Mouse (Mus musculus) natural killer cell, adult 2 months (primary cell): Measurements from ENCODE around the gene Adam21.
"Not testable (repeated sequence)": the region's sequence is repeated elsewhere in the genome, so short reads cannot be mapped to it uniquely, and the experiment has no call there.

Experiments used
- DNase-seq, 2 experiments: peaks; one replicate each; pipeline ENCODE4 v3.0.0; 2022; ENCODE audit warnings: low spot score in 2 of 2

Adam21 gene

DNA sequence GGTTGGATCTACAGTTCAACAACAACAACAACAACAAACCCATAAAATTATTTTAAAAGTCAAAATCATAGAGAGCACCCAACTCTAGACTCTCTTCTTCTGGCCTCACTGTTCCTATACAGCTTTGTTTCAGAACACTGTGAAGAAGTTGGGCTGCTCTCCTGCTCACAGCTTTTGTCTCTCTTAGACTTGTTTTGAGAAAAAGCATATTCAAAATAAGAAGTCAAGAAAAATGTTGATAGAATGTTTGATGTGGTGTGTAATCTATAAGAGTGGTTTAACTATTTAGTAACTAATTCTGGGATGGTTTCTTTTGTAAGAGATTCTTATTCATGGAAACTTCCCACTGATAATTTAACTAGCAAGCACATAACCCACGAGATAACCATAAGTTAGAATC is at the start of gene Adam21:
TSS of gene Adam21 (minus strand) at position 101 of the 400 bp plus-strand sequence.
- DNase-seq = no peak

- DNase-seq = no peak
Observed at GRCm38 (mm10) chr12:81616980-81617379, 48.7 kb upstream of the Adam21 start.

DNA sequence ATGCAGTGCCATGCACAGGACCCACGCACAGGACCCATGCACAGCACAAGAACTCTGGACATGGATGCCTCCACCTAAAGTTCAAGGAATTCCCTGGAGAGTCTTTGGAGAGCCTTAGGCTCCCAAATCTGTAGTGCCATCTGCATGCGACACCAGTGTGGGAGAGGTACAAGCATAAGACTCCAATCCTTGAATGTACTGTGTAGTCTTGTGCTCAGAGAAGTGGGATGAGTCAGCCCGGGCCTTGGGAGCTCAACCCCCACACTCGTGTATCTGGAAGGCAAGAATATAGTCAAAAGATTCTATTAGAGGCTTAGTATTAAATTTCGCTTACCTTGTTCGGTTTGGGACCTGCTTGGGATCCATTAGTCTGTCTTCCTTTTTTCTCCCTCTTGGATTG is 47.5 kb upstream of the Adam21 start:
- no peak for DNase-seq

GRCm38 (mm10) chr12:81609445-81609844 is 41.2 kb upstream of the Adam21 start:
- no peak for DNase-seq

- no peak for DNase-seq
Observed at GRCm38 (mm10) chr12:81604995-81605784, 36.9 kb upstream of the Adam21 start.

GRCm38 (mm10) chr12:81596547-81597262 is 28.4 kb upstream of the Adam21 start:
- no peak for DNase-seq

DNA sequence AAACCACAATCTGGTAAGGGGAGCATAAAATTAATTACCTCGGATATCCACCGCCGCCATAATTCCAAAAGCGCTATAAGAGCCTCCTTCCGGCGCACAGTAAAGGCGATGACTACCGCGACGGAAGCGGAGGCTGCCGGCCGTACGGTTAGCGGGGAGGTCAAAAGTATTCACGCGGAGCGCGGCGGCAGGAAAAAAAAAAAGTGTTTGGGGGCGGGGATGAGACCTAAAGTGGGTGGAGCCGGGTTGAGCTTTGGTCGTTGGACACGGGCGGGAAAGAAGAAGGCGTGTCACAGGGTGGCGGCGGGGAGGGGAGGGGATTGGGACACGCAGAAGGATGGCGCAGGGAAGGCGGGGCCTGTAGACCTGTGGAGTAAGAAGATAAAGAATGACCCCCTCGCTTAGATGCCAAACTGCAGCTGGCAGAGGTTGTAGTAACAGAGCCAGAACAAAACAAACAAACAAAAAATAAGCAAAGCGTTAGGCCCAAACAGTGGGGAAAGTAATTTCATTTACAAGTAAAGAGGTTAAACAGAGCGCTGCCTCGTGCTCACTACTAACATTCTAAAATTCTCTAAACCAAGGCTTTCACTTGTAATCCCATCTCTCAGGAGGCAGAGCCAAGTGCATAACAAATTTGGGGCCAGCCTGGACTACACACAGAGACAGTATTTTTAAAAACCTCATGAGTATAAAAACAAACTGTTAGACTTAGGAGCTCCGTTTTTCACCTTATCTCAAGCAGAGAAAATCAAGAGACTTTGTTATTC is 26.8 kb upstream of the Adam21 start, which contains the start of gene Med6:
TSS of gene Med6 (minus strand) at position 107 of the 770 bp plus-strand sequence.
- DNase-seq = peak; percentile 91 to 92

GRCm38 (mm10) chr12:81567931-81568330 is 343 bp downstream of the Adam21 start:
- no peak for DNase-seq

DNA sequence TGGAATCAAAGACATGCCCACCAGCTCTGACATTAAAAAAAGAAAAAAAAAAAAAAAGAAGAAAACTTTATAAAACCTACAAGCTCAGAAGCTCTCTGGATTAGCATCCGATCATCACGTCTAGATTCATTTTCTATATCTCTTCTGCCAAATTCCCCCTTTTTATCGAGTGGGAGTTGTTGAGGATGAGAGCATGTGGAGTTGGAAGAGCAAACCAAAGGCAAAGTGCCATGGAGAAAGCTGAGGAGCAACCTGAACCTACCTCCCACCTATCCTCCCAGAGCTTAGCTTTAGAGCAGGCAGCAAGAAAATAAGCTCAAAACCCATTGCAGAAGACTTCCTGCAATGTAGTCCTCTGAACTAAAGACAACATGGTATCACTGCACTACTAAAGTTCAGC is 4.1 kb downstream of the Adam21 start:
- DNase-seq = no peak

GRCm38 (mm10) chr12:81549286-81549685 is 19.0 kb downstream of the Adam21 start:
- no peak for DNase-seq

GRCm38 (mm10) chr12:81547163-81547562 is 21.1 kb downstream of the Adam21 start:
- no peak for DNase-seq

- DNase-seq = no peak
Observed at GRCm38 (mm10) chr12:81533029-81533419, 35.2 kb downstream of the Adam21 start.

GRCm38 (mm10) chr12:81532316-81533028 is 35.8 kb downstream of the Adam21 start, which contains the start of the genes Gm20498 and Synj2bp:
TSS of gene Gm20498 (minus strand) at chr12:81532905.
TSS of gene Synj2bp (minus strand) at chr12:81532911.
- DNase-seq = peak; percentile 76 to 77

GRCm38 (mm10) chr12:81530587-81530986 is 37.7 kb downstream of the Adam21 start:
- not testable (repeated sequence) for DNase-seq
